Mouse (Mus musculus) forebrain, embryonic 11.5 days (tissue): ENCODE measurements at regions not wholly inside any gene's neighbourhood (a gene's known extent, or its start where the extent isn't known, plus 50 kb on each side); places are given as distances from the start of the nearest gene placed in this dataset.

ENCODE experiments used
- ATAC-seq: fragments of 200-750 bp; cut with Nextera tagmentation; replicated peaks from 2 replicates; pipeline ENCODE4 v1.8.0; 2017; ENCODE audit warnings: moderate TSS enrichment; ENCODE audit not compliant: low FRiP score
- DNase-seq: peaks from one replicate; pipeline ENCODE4 v3.0.0-alpha.2; 2017; ENCODE audit warnings: low spot score
- H3K27ac ChIP-seq: fragments of 300-500 bp; sonication (generic); 2 replicates; pipeline ENCODE4 v1.5.1; 2014; ENCODE audit warnings: low read depth, low read length
- H3K27me3 ChIP-seq: fragments of 300-500 bp; sonication (generic); 2 replicates; pipeline ENCODE4 v1.6.1; 2014; ENCODE audit warnings: mild to moderate bottlenecking, low read length, mixed read lengths; ENCODE audit not compliant: control insufficient read depth, insufficient read depth
- H3K36me3 ChIP-seq: fragments of 300-500 bp; sonication (generic); 2 replicates; pipeline ENCODE4 v1.6.1; 2014; ENCODE audit warnings: mild to moderate bottlenecking, low read length, moderate library complexity, mixed read lengths; ENCODE audit not compliant: control insufficient read depth, insufficient read depth
- H3K4me1 ChIP-seq: fragments of 300-500 bp; sonication (generic); replicated peaks from 2 replicates; pipeline ENCODE4 v1.6.1; 2014; ENCODE audit warnings: low read length, mixed read lengths; ENCODE audit not compliant: control insufficient read depth, insufficient read depth
- H3K4me2 ChIP-seq: fragments of 300-500 bp; sonication (generic); 2 replicates; pipeline ENCODE4 v1.6.1; 2014; ENCODE audit warnings: low read depth, mild to moderate bottlenecking, low read length, moderate library complexity, mixed read lengths; ENCODE audit not compliant: severe bottlenecking
- H3K4me3 ChIP-seq: fragments of 300-500 bp; sonication (generic); 2 replicates; pipeline ENCODE4 v1.5.1; 2014; ENCODE audit warnings: low read depth, low read length
- H3K9ac ChIP-seq: fragments of 300-500 bp; sonication (generic); 2 replicates; pipeline ENCODE4 v1.6.1; 2014; ENCODE audit warnings: low read length
- H3K9me3 ChIP-seq: fragments of 300-500 bp; sonication (generic); 2 replicates; pipeline ENCODE4 v1.6.1; 2016; ENCODE audit warnings: low read length, mixed read lengths; ENCODE audit not compliant: control insufficient read depth
- WGBS: fragments of 180-500 bp; shearing (Covaris S2); extraction: QIAGEN DNeasy Blood & Tissue Kit; methylation state at CpG from one replicate; pipeline ENCODE4 v1.1.7; 2014; 5-methylcytosine and 5-hydroxymethylcytosine counted together

- Histone ChIP-seq H3K27ac (no peak overlapping the region), H3K9ac (no peak overlapping the region), H3K4me3 (no peak overlapping the region), H3K36me3 (no peaks in the 10 kb centered on the region), H3K4me2 (no peak overlapping the region), H3K4me1 (no peaks in the 10 kb centered on the region), H3K27me3 (no peaks in the 10 kb centered on the region), H3K9me3 (no peaks in the 10 kb centered on the region)
- DNase-seq (no peak), ATAC-seq (no peak)
- WGBS, result 65% methylated on average over 8 of the region's 8 CpGs
Measured at GRCm38 (mm10) chr2:50902701-50903100, 246.2 kb downstream of the Rnd3 start.

DNA sequence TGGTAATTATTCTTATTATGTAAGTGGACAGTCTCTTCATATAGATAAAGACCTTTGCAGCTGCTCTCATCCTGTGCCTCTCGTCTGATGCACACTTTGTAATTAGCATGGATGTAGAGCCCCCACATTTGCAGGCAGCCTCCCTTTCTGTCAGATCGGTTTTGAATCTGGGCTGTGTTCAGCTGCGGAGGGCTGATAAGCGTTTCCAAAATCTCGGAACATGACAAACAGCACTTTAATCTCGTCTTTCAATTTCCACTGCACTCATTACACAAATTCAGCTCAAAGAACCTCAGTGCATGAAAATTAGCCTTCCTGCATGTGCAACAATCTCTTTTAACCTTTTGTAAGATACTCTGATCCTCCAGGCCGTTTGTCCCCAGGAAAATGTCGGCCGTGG lies 246.7 kb downstream of the Rnd3 start:
- H3K4me3 ChIP-seq, result no peak overlapping the region
- 40% methylated on average over 9 of the region's 9 CpGs for WGBS
- H3K4me2 ChIP-seq, result no peak overlapping the region
- no peak for ATAC-seq
- no peaks in the 10 kb centered on the region for H3K4me1 ChIP-seq
- DNase-seq, result no peak
- no peaks in the 10 kb centered on the region for H3K9me3 ChIP-seq
- H3K36me3 ChIP-seq, result no peaks in the 10 kb centered on the region
- H3K9ac ChIP-seq, result no peak overlapping the region
- no peaks in the 10 kb centered on the region for H3K27me3 ChIP-seq
- no peak overlapping the region for H3K27ac ChIP-seq

GRCm38 (mm10) chr2:50888992-50889391 lies 259.9 kb downstream of the Rnd3 start:
- no peaks in the 10 kb centered on the region for H3K9me3 ChIP-seq
- DNase-seq (no peak), ATAC-seq (peak; percentile 71)
- no peak overlapping the region for H3K27ac ChIP-seq
- no peak overlapping the region for H3K4me3 ChIP-seq
- no peaks in the 10 kb centered on the region for H3K27me3 ChIP-seq
- H3K4me1 ChIP-seq, result 0 out of 2 replicates have a peak, but pooled peaks cover 3% of the 10 kb centered on the region
- WGBS, result 52% methylated on average over 5 of the region's 5 CpGs
- H3K36me3 ChIP-seq, result no peaks in the 10 kb centered on the region
- no peak overlapping the region for H3K4me2 ChIP-seq
- no peak overlapping the region for H3K9ac ChIP-seq

- WGBS, result 83% methylated on average over 4 of the region's 4 CpGs
- Histone ChIP-seq H3K27me3 (no peaks in the 10 kb centered on the region), H3K4me1 (0 out of 2 replicates have a peak, but pooled peaks cover 3% of the 10 kb centered on the region), H3K4me2 (no peak overlapping the region), H3K4me3 (no peak overlapping the region), H3K9ac (no peak overlapping the region), H3K9me3 (no peaks in the 10 kb centered on the region), H3K27ac (no peak overlapping the region), H3K36me3 (no peaks in the 10 kb centered on the region)
- no peak for DNase-seq
- no peak for ATAC-seq
Measured at GRCm38 (mm10) chr2:50887954-50888353, 261.0 kb downstream of the Rnd3 start.

GRCm38 (mm10) chr2:50885924-50886315 lies 263.0 kb downstream of the Rnd3 start:
- WGBS, result 28% methylated on average over 7 of the region's 7 CpGs
- Histone ChIP-seq H3K36me3 (no peaks in the 10 kb centered on the region), H3K4me2 (no peak overlapping the region), H3K4me1 (0 out of 2 replicates have a peak, but pooled peaks cover 3% of the 10 kb centered on the region), H3K4me3 (no peak overlapping the region), H3K9me3 (no peaks in the 10 kb centered on the region), H3K27me3 (no peaks in the 10 kb centered on the region), H3K9ac (no peak overlapping the region), H3K27ac (no peak overlapping the region)
- DNase-seq (no peak), ATAC-seq (no peak)

DNA sequence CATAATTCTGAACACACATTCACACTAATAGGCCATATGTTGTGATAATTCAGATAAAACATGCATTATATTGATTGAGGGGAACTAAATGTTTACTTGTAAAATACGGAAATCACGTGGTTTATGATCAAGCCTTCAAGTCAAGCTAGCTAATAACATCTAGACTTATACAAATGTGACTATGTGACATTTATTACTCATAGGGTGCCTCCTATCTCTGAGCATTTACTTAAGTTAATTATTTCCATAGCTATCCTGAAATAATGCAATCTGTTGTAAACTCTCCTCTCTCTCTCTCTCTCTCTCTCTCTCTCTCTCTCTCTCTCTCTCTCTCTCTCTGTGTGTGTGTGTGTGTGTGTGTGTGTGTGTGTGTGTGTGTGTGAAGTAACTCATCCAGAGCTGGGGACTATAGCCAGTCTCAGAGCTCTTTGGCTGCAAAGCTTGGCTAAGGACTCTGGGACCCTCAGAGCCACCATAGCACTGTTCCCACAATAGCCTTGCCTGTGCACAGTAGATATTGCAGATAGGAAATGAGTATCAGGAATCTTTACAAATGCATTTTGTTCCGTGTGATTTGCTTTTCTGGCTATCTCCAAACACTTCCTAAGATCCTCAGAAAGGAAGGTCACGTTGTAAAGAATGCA lies 263.5 kb downstream of the Rnd3 start:
- Histone ChIP-seq H3K4me3 (no peak overlapping the region), H3K9me3 (no peaks in the 10 kb centered on the region), H3K36me3 (no peaks in the 10 kb centered on the region), H3K4me2 (no peak overlapping the region), H3K4me1 (0 out of 2 replicates have a peak, but pooled peaks cover 3% of the 10 kb centered on the region), H3K27me3 (no peaks in the 10 kb centered on the region), H3K27ac (no peak overlapping the region), H3K9ac (no peak overlapping the region)
- 81% methylated on average over 4 of the region's 4 CpGs for WGBS
- no peak for DNase-seq
- no peak for ATAC-seq

DNA sequence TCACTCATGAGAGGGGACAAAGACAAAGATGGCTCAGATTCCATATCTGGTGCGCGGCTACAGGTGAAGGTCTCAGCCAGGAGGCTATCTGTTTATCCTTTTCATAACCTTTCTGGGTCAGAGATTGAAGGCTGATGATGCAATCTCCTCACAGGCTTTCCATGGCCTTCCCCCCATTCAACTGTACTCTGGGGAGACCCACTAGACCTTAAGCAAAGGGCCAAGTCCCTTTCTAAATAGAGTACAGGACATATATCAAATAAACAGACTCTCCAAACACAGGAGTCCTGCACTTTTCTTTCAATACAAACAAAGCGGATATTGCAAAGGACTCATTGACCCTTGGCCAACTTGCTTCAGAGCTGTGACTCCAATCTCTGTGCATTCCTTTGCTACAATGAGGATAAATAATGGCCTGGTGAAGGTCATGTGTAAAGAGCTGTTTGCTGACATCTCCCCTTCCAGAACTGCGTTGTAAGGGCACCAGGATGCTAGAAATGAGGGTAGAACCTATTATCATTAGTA lies 267.3 kb downstream of the Rnd3 start:
- Histone ChIP-seq H3K4me3 (no peak overlapping the region), H3K4me2 (no peak overlapping the region), H3K9me3 (no peaks in the 10 kb centered on the region), H3K4me1 (no peaks in the 10 kb centered on the region), H3K9ac (no peak overlapping the region), H3K36me3 (no peaks in the 10 kb centered on the region), H3K27ac (no peak overlapping the region), H3K27me3 (no peaks in the 10 kb centered on the region)
- 90% methylated on average over 4 of the region's 4 CpGs for WGBS
- ATAC-seq (no peak), DNase-seq (no peak)

GRCm38 (mm10) chr2:50880806-50881205 lies 268.1 kb downstream of the Rnd3 start:
- Histone ChIP-seq H3K9me3 (no peaks in the 10 kb centered on the region), H3K4me2 (no peak overlapping the region), H3K36me3 (no peaks in the 10 kb centered on the region), H3K4me3 (no peak overlapping the region), H3K4me1 (no peaks in the 10 kb centered on the region), H3K27ac (no peak overlapping the region), H3K27me3 (no peaks in the 10 kb centered on the region), H3K9ac (no peak overlapping the region)
- WGBS, result 88% methylated on average over 4 of the region's 4 CpGs
- no peak for ATAC-seq
- no peak for DNase-seq

GRCm38 (mm10) chr2:50877716-50878115 lies 271.2 kb downstream of the Rnd3 start:
- Histone ChIP-seq H3K4me2 (no peak overlapping the region), H3K9me3 (no peaks in the 10 kb centered on the region), H3K4me3 (no peak overlapping the region), H3K27me3 (no peaks in the 10 kb centered on the region), H3K9ac (no peak overlapping the region), H3K36me3 (no peaks in the 10 kb centered on the region), H3K4me1 (no peaks in the 10 kb centered on the region), H3K27ac (no peak overlapping the region)
- ATAC-seq (no peak), DNase-seq (no peak)
- 94% methylated on average over 17 of the region's 17 CpGs for WGBS
